Mouse (Mus musculus) thymus, postnatal 14 days (tissue): Measurements from ENCODE around the gene Aasdh.

Experiments
- DNase-seq: peaks from one replicate; pipeline ENCODE4 v3.0.0; 2021

Aasdh gene

DNA sequence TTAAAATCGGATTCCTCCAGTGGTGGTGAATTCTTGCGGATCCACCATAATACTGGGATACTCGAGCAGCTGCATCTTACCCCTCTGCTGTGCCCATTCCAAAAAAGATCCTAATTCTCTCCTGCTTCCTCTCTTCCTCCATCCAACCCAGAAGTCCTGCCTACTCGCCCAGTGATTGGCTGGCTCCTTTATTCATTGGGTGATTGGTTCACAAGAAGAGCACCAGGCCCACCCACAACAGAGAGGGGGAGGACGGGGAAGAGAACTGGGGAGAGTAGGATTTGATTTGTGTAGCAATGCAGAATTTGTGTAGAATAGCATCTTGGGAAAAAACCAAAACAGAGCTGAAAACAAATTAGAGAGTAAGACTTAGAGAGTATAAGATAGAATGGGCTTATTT is 68.3 kb downstream of the Aasdh start:
- DNase-seq, result no peak

DNA sequence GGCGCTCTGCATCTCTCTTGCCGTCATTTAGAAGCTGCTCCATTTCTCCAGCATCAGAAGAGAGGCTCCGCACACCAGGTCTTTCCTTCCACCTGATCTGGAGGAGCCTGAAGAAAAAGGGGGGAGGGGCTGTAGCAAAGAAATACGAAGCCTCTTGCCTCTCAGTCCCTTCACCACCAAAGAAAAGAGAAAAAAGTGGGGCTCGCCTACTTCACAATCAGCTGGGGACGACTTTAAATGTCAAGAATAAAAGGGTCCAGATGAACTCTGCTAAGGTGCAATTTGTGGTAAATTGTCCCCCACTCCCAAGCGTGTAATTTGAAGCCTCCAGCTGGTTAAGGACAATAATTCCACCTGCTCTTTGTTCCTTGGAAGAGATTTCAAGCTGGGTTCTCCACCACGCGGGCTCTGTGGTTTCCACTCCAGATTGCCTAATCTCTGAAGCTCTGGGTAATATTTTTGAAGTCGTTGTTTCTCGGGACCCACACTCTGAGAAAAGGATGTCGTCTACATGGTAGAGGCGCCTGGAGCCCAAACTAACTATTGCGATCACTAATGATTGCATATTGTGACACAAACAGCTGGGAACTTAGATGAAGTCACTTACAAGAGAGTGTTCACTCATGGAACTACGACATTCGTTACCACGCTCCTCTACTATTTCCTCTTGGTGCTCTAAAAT is 72.6 kb downstream of the Aasdh start:
- no peak for DNase-seq

DNA sequence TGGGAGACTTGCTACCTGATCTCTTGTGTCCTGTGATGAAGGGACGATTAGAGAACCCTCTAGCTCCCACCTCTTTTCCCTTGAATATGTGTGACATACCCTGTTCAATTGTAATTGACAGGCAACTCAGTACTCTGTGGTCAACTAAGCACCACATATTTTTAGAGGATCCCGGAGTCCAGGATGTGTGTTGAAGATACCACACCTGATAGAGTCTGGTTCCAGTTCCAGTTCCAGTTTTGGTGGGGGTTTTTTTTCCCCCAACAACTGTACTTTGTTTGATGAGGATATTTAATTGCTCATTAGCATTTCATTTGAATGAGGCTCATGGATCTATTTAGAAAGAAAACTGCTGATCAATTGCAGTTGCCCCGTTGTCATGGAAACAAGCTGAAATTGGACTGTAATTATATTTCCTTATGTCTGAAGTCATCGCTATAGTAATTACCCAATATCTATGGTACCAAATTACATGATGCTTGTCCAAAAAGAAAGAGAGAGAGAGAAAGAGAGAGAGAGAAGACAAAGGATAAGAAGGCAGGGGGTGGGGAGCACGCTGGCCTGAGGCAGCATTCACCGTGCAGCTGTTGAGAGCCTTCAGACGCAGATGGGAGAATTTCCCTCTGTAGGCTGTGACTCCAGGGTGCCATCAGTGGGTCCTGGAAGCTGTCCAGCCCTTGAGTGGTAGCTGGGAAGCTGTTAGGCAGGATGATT is 76.6 kb downstream of the Aasdh start:
- DNase-seq, result no peak
